Mouse (Mus musculus) cerebellum, adult 2 months (tissue): ENCODE results near the gene Gls.

Source experiments
- CTCF ChIP-seq: fragments of 200-500 bp; IDR thresholded peaks from 2 replicates; pipeline ENCODE4 v1.5.1; 2011; ENCODE audit warnings: low read depth, mild to moderate bottlenecking, control low read depth, low read length, moderate library complexity, borderline replicate concordance; ENCODE audit not compliant: insufficient read depth
- POLR2A ChIP-seq: fragments of 200-500 bp; IDR thresholded peaks from 2 replicates; pipeline ENCODE4 v1.6.1; 2011; ENCODE audit warnings: low read length, control low read depth, borderline replicate concordance; ENCODE audit not compliant: insufficient read depth

GRCm38 (mm10) chr1:52258006-52258749 lies 25.1 kb upstream of the Gls start:
- TF ChIP-seq CTCF (no peak), POLR2A (no peak)
